Mouse (Mus musculus): ENCODE data around the gene Gm49325.
"Not testable (repeated sequence)": the region's sequence is repeated elsewhere in the genome, so short reads cannot be mapped to it uniquely, and the experiment has no call there.

Gene Gm49325

DNA sequence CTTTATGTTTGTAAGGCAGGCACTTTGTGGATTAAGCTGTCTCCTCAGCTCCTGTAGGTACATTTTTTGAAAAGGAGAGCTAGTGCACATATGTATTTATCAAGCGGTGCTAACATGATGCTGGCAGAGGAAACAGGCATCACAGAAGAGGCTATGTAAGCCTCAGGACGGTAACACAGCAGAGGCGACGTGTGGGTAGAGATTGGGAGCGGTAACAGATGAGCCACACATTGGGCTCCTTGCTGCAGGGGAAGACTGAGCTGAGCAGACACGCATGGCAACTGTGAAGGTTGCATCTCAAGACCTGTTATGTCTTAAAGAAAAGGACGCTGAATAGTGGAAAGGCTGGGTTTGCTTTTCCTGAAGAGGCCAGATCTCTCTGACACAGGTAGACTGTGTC is 77.0 kb downstream of the Gm49325 start:
- no peak for DNase-seq (ENCODE audit: low spot score)

DNA sequence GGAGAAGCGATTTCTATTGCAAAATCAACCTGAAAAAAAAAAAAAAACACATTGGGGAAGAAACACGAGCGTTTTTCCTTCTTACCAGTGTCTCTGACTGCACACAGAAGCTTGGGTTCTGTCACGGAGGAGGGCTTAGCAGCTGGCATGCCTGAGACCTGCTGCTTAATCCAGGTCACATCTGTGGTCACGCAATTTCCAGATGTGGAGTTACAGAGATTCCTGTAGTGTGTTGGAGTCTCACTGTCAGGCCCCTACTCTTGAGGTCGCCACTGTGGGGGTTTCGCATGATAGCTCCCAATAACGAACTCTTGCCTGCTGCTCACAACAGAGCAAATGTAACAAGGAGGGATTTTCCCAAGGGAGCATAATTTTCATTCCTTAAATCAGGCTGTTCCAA is 78.2 kb downstream of the Gm49325 start:
- no peak for DNase-seq (ENCODE audit: low spot score)

DNA sequence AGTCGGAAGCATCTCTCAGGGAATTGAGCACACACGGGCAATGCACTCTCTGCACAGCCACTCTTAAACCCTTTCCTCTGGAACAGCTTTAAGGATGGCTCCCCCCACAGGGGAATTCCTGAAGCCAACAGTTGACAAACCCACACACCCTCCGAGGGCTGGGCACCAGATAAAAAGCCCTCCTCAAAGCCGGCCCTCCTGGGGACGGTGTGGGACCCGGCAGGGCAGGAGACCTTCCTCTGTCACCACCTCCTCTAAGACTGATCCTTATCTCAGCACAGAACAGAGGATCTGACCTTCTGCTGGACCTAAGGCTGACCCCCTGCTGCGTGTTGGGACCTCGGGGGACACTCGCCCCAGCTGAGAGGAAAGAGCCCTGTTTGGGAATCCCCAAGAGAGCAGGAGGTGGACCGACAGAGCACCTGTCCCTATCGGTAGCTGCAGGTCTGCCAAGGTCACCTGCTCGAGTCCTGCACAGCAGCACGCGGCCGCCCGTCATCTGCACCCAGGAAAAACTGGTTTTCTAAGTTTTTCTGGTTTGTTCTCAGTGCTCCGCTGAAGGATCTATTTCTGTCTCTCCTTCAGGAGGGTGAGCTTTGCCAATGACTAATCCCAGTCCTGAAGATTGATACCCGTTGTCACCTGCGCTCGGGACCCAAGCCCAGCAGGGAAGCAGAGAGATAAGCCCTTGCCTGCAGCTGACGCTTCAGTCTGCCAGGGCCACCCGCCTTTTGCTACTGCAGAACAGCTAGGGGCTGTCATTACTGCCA is 80.1 kb downstream of the Gm49325 start, which contains the start of gene Tspear:
Gene Tspear (plus strand): TSS at position 675 of the 770 bp plus-strand sequence.
- DNase-seq (ENCODE audit: low spot score): no peak

DNA sequence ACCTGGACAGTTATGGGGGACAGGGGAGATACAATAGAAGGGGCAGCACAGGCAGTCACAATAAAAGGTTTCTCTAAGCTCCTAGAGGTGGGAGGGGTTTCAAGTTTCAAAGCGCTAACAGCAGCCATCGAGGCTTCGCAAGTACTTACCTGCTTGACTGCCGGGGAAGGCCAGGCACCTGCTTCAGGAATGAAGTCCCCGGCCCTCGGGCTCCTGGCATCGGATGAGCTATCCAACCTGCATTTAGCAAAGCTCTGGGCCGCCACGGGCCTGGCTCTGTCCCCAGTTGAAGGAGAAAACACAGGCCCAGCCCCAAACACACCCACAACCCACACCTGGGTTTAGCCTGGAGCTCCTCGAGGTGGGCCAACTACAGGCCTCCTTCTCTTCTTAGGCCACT is 81.0 kb downstream of the Gm49325 start:
- no peak for DNase-seq (ENCODE audit: low spot score)

DNA sequence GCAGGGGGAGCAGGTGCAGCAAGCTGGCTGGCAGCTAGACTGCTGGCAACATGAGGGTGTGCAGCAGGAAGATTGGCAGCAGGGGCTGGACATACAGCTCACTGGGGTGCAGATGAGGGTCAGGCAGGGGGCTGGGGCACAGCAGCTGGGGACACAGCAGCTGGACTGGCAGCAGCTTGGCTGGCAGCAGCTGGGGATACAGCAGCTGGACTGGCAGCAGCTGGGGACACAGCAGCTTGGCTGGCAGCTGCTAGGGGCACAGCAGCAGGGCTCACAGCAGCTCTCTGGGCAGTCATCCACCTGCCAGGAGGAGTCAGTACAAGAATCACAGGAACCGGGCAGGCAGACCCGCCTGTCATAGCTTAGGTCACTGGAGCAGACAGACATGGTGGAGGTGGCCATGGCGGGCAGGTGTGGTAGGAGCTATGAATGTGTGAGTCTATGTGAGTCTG is 84.4 kb downstream of the Gm49325 start, which contains the start of gene Gm19402:
Gene Gm19402 (minus strand): TSS at position 402 of the 452 bp plus-strand sequence.
- DNase-seq (ENCODE audit: low spot score): not testable (repeated sequence)

Measured in testis, postnatal 14 days (tissue).